Mouse (Mus musculus) left cerebral cortex, adult 18-20 months (tissue): ENCODE measurements around the gene Daglb. TPM values are rescaled to one million over a fixed set of nuclear protein-coding genes. Genes with fewer than 3 reads are reported as not detected.

Experiments
- total RNA-seq, 2 experiments: library from RNA; stranded (reverse); gene quantifications; 2 replicates each; pipeline ENCODE4 v1.2.3; 2021

The Daglb gene
- total RNA-seq, 2 experiments from 2014 or later, result 31.9 to 33.1 TPM

Other genes with a start within 250 kb of the Daglb start
- gene Spdye4a, start 237.7 kb upstream of the Daglb start, total RNA-seq, result not detected
- 10 to 100 TPM; 32.1 to 34.7 TPM for gene Zfp12, start 229.4 kb upstream of the Daglb start, total RNA-seq
- 10 to 100 TPM; 22.3 to 25.3 TPM for gene Zfp316, start 194.6 kb upstream of the Daglb start, total RNA-seq
- gene Zfp853, start 171.0 kb upstream of the Daglb start, total RNA-seq, result 1 to 10 TPM; 4.1 to 4.4 TPM
- gene E130309D02Rik, start 149.2 kb upstream of the Daglb start, total RNA-seq, result 10 to 100 TPM; 25.4 to 27.7 TPM
- 10 to 100 TPM; 37.1 to 41.7 TPM for gene Zdhhc4, start 135.3 kb upstream of the Daglb start, total RNA-seq
- 1 to 10 TPM; 3.9 to 4.0 TPM for gene Grid2ip, start 107.2 kb upstream of the Daglb start, total RNA-seq
- 10 to 100 TPM; 37.4 to 39.9 TPM for gene Kdelr2, start 60.7 kb upstream of the Daglb start, total RNA-seq
- 100 to 1,000 TPM; 358 to 380 TPM for gene Rac1, start 63.5 kb downstream of the Daglb start, total RNA-seq
- 10 to 100 TPM; 31.2 to 34.7 TPM for gene Cyth3, start 157.9 kb downstream of the Daglb start, total RNA-seq